ENCODE assay signal across 9 mouse cellular contexts in the genomic region with DNA sequence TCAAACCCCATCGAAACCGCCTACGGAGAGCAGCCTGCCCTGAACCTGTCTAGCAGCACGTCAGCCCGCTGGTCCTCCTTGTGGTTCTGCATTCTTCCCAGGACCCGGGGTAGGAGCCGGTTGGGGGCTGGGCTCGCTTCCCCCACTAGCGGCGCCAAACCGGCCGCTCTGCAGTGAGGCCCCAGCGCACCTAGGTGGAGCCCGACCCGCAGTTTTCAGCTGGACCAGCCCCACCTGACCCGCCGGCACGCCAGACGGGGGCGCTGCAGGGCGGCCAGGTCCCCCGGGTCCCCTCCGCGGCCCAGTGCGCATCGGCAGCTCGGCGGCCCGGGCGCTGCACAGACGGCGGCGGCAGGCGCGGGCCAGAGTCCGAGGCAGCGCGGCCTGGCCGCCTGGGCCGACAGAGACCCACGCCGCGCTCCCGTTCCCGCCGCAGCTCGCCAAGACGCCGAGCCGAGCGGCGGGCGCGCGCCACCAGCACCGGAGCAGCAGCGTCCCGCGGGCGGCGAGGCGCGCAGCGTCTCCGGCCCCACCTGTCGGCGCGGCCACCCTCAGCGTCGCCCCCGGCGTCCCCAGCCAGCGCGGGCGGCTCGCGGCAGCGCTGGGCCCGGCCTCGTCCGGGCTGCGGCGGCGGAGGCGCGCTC.
DNase-seq lines count a peak whose midpoint lies in the region; ATAC-seq and TF ChIP-seq lines count a peak whose summit lies in the region.
"Had no signal": no experiment of that assay in that cellular context is flagged by ENCODE, and none has a peak within 500 bp of the region (broad histone marks: within the 10 kb centered on the region; RNA-seq: fewer than 3 reads in every experiment).

No protein-coding gene starts in this region.

- H3K9ac ChIP-seq in forebrain, embryonic 12.5 days: peak overlapping the region; percentile 85
- peak overlapping the region; percentile 70 for H3K9ac ChIP-seq in heart, embryonic 14.5 days (ENCODE audit: low read length)
- H3K9ac ChIP-seq in kidney, postnatal 0 days (ENCODE audit: low read depth, low read length): peak overlapping the region; percentile 78
- peak overlapping the region; percentile 55 for H3K9ac ChIP-seq in limb, embryonic 15.5 days

- peak overlapping the region; percentile 37 for H3ac ChIP-seq in myocyte (ENCODE audit: control insufficient read depth, insufficient read length)

- no peaks in the 10 kb centered on the region for H3K36me3 ChIP-seq in forebrain, embryonic 12.5 days (replicated peaks)
- no peaks in the 10 kb centered on the region for H3K36me3 ChIP-seq in heart, embryonic 14.5 days (ENCODE audit: control insufficient read depth, insufficient read depth, low read length)
- no peaks in the 10 kb centered on the region for H3K36me3 ChIP-seq in kidney, postnatal 0 days (ENCODE audit: insufficient read depth, low read length)
- no peaks in the 10 kb centered on the region for H3K36me3 ChIP-seq in limb, embryonic 15.5 days
- no peaks in the 10 kb centered on the region for H3K36me3 ChIP-seq in myocyte (ENCODE audit: control insufficient read depth, insufficient read depth)

- peak overlapping the region; percentile 78 for H3K4me3 ChIP-seq in forebrain, embryonic 12.5 days (replicated peaks)
- H3K4me3 ChIP-seq in heart, embryonic 14.5 days (ENCODE audit: control insufficient read depth in 1 of 2, insufficient read depth in 1 of 2, low read depth in 1 of 2, low read length in 2 of 2): peak overlapping the region; percentile 60 to 70
- H3K4me3 ChIP-seq in kidney, postnatal 0 days (replicated peaks; ENCODE audit: low read depth, low read length): peak overlapping the region; percentile 63
- peak overlapping the region; percentile 63 for H3K4me3 ChIP-seq in limb, embryonic 15.5 days
- H3K4me3 ChIP-seq in myocyte: no peak overlapping the region

- ATAC-seq in cerebellum, adult (ENCODE audit: insufficient number of reproducible peaks, low FRiP score, low TSS enrichment): peak; percentile 74
- peak; percentile 89 for ATAC-seq in forebrain, embryonic 12.5 days (ENCODE audit: low FRiP score)
- peak; percentile 79 for ATAC-seq in heart, embryonic 14.5 days (ENCODE audit: insufficient number of reproducible peaks, insufficient read depth, low FRiP score, low read depth)
- peak; percentile 92 for ATAC-seq in kidney, postnatal 0 days (replicated peaks; ENCODE audit: low FRiP score, low read depth)
- peak; percentile 73 for ATAC-seq in limb, embryonic 15.5 days (ENCODE audit: insufficient number of reproducible peaks, low FRiP score, low TSS enrichment, low read depth)
- no peak for ATAC-seq in inflammation-experienced regulatory T-cells, adult 6 months

- H3K4me2 ChIP-seq in forebrain, embryonic 12.5 days: peak overlapping the region; percentile 94
- H3K4me2 ChIP-seq in heart, embryonic 14.5 days (ENCODE audit: low read length): peak overlapping the region; percentile 98
- H3K4me2 ChIP-seq in kidney, postnatal 0 days (ENCODE audit: low read length): peak overlapping the region; percentile 95
- H3K4me2 ChIP-seq in limb, embryonic 15.5 days: peak overlapping the region; percentile 97
- peak overlapping the region; percentile 64 for H3K4me2 ChIP-seq in myocyte (ENCODE audit: low read depth)

- TF ChIP-seq POLR2A in myocyte (IDR thresholded peaks at IDR 0.05; ENCODE audit: insufficient read length, low read depth): peak; percentile 44

- H3K9me3 ChIP-seq in forebrain, embryonic 12.5 days: no peaks in the 10 kb centered on the region
- no peaks in the 10 kb centered on the region for H3K9me3 ChIP-seq in heart, embryonic 14.5 days (ENCODE audit: control insufficient read depth, low read length)
- no peaks in the 10 kb centered on the region for H3K9me3 ChIP-seq in kidney, postnatal 0 days (replicated peaks; ENCODE audit: low read length)
- no peaks in the 10 kb centered on the region for H3K9me3 ChIP-seq in limb, embryonic 15.5 days

- peaks cover 8% of the 10 kb centered on the region; the same call in 1 of the 2 replicates for H3K27me3 ChIP-seq in forebrain, embryonic 12.5 days
- peaks cover 57% of the 10 kb centered on the region for H3K27me3 ChIP-seq in heart, embryonic 14.5 days (ENCODE audit: control insufficient read depth, insufficient read depth, low read length)
- 0 out of 2 replicates have a peak, but pooled peaks cover 3% of the 10 kb centered on the region for H3K27me3 ChIP-seq in kidney, postnatal 0 days (ENCODE audit: insufficient read depth, low read length)
- H3K27me3 ChIP-seq in limb, embryonic 15.5 days: peaks cover 66% of the 10 kb centered on the region
- H3K27me3 ChIP-seq in myocyte (ENCODE audit: control insufficient read depth, insufficient read depth, insufficient read length): no peaks in the 10 kb centered on the region

- TF ChIP-seq CTCF in kidney, postnatal 0 days (IDR thresholded peaks at IDR 0.05; ENCODE audit: low read depth): peak; percentile 76

- no peaks in the 10 kb centered on the region for H3K79me2 ChIP-seq in myocyte (ENCODE audit: control insufficient read depth, insufficient read depth)

- H3K27ac ChIP-seq in forebrain, embryonic 12.5 days: peak overlapping the region; percentile 89
- no peak overlapping the region for H3K27ac ChIP-seq in heart, embryonic 14.5 days (replicated peaks in 1 of 2; ENCODE audit: control insufficient read depth in 1 of 2, insufficient read depth in 1 of 2, low read depth in 2 of 2, low read length in 2 of 2)
- peak overlapping the region; percentile 67 for H3K27ac ChIP-seq in kidney, postnatal 0 days
- peak overlapping the region; percentile 57 for H3K27ac ChIP-seq in limb, embryonic 15.5 days
- H3K27ac ChIP-seq: macrophage had no signal

- H3K4me1 ChIP-seq in forebrain, embryonic 12.5 days: peaks cover 43% of the 10 kb centered on the region
- H3K4me1 ChIP-seq in heart, embryonic 14.5 days (ENCODE audit: control insufficient read depth in 2 of 2, insufficient read depth in 2 of 2, low read length in 2 of 2): peaks cover 2 to 12% of the 10 kb centered on the region in 2 experiments; a peak in 2 of 4 replicates
- H3K4me1 ChIP-seq in kidney, postnatal 0 days (replicated peaks; ENCODE audit: insufficient read depth, low read length): no peaks in the 10 kb centered on the region
- H3K4me1 ChIP-seq in limb, embryonic 15.5 days: peaks cover 16% of the 10 kb centered on the region

- 0% methylated on average over 71 of the region's 86 CpGs for WGBS in forebrain, embryonic 12.5 days
- WGBS in heart, embryonic 14.5 days: under 1% methylated on average over 57 of the region's 86 CpGs
- under 1% methylated on average over 52 of the region's 86 CpGs for WGBS in kidney, postnatal 0 days
- under 1% methylated on average over 82 of the region's 86 CpGs for WGBS in limb, embryonic 15.5 days

- peak; percentile 92 for DNase-seq in kidney, postnatal 0 days (ENCODE audit: low spot score)
- DNase-seq in testis, postnatal 10 days (ENCODE audit: low spot score): peak; percentile 94

TF ChIP-seq in myocyte, 11 proteins besides CTCF, POLR2A, EP300 and RAD21:
- no peak for TF ChIP-seq REST (IDR thresholded peaks at IDR 0.05; ENCODE audit: insufficient read depth, insufficient read length)
- TF ChIP-seq POLR2AphosphoS2 (IDR thresholded peaks at IDR 0.05; ENCODE audit: insufficient read length, low read depth): no peak
- TF ChIP-seq TCF12 (IDR thresholded peaks at IDR 0.05; ENCODE audit: insufficient read depth, poor library complexity, severe bottlenecking): no peak
- peak in 2 of 3 experiments; percentile 63 to 82 for TF ChIP-seq MYOG (IDR thresholded peaks at IDR 0.05; ENCODE audit: control insufficient read depth in 1 of 3, insufficient read depth in 1 of 3, insufficient read length in 2 of 3, low read depth in 2 of 3)
- no peak for TF ChIP-seq MAX (IDR thresholded peaks at IDR 0.05; ENCODE audit: low read depth)
- TF ChIP-seq TCF3 (IDR thresholded peaks at IDR 0.05; ENCODE audit: insufficient read length, low read depth): peak; percentile 0
- TF ChIP-seq MYOD1 (IDR thresholded peaks at IDR 0.05; ENCODE audit: control insufficient read depth in 1 of 3, insufficient read length in 2 of 3, low read depth in 2 of 3): peak in 2 of 3 experiments; percentile 52 to 70

Comparison
In these comparisons a context has a peak if more than half of its experiments do, and no peak if none do; other contexts are left out.
1. H3K27ac ChIP-seq: peak in forebrain, embryonic 12.5 days (single experiment), kidney, postnatal 0 days (single experiment) and limb, embryonic 15.5 days (single experiment); none in heart, embryonic 14.5 days (0 of 2).
2. Peak in every context shown above with its lines, with median percentiles within 50 percentile points of each other: H3K4me2 ChIP-seq and H3K9ac ChIP-seq.